Mouse (Mus musculus) layer of hippocampus, postnatal 25 days (tissue): ENCODE data around the gene Psg17. TPM values are rescaled to one million over a fixed set of nuclear protein-coding genes. Genes with fewer than 3 reads are reported as not detected.

Experiments used
- total RNA-seq, 2 experiments: library from RNA; stranded (reverse); gene quantifications; 2 replicates each; pipeline ENCODE4 v1.2.3; 2021

Psg17 gene
- total RNA-seq, 2 experiments from 2014 or later, result not detected

Other genes with a start within 250 kb of the Psg17 start
- gene Psg23, start 205.1 kb downstream of the Psg17 start, total RNA-seq, result not detected
- not detected for gene Psg21, start 164.9 kb downstream of the Psg17 start, total RNA-seq
- gene Psg20, start 135.4 kb downstream of the Psg17 start, total RNA-seq, result not detected
- not detected for gene Psg22, start 103.5 kb downstream of the Psg17 start, total RNA-seq
- not detected for gene Psg19, start 23.1 kb downstream of the Psg17 start, total RNA-seq
- 1 to 10 TPM; 1.9 to 2.2 TPM for gene Mill2, start 18.4 kb upstream of the Psg17 start, total RNA-seq
- 10 to 100 TPM in 1 of 2 experiments, 1 to 10 TPM in 1; 8.6 to 17.9 TPM for gene Pglyrp1, start 49.7 kb upstream of the Psg17 start, total RNA-seq
- 10 to 100 TPM in 1 of 2 experiments, 1 to 10 TPM in 1; 9.5 to 13.5 TPM for gene Ccdc61, start 88.8 kb upstream of the Psg17 start, total RNA-seq
- 10 to 100 TPM; 69.2 to 93.3 TPM for gene Nova2, start 104.3 kb upstream of the Psg17 start, total RNA-seq
- under 1 TPM; 0.17 to 0.70 TPM for gene Nanos2, start 165.8 kb upstream of the Psg17 start, total RNA-seq
- gene Mypop, start 169.6 kb upstream of the Psg17 start, total RNA-seq, result 10 to 100 TPM; 44.9 to 48.3 TPM
- 10 to 100 TPM; 51.7 to 53.5 TPM for gene Irf2bp1, start 182.4 kb upstream of the Psg17 start, total RNA-seq
- not detected for gene Foxa3, start 201.9 kb upstream of the Psg17 start, total RNA-seq
- gene Sympk, start 202.8 kb upstream of the Psg17 start, total RNA-seq, result 100 to 1,000 TPM; 111 to 113 TPM
- under 1 TPM in 1 of 2 experiments, not detected in 1; 0.10 TPM for gene Rsph6a, start 233.1 kb upstream of the Psg17 start, total RNA-seq